Mouse (Mus musculus) right cerebral cortex, postnatal 10 days (tissue): Measurements from ENCODE around the gene Adcy4.

Source experiments
- DNase-seq, 2 experiments: peaks; one replicate each; pipeline ENCODE4 v3.0.0; 2021; ENCODE audit warnings: low spot score in 2 of 2

Gene Adcy4

DNA sequence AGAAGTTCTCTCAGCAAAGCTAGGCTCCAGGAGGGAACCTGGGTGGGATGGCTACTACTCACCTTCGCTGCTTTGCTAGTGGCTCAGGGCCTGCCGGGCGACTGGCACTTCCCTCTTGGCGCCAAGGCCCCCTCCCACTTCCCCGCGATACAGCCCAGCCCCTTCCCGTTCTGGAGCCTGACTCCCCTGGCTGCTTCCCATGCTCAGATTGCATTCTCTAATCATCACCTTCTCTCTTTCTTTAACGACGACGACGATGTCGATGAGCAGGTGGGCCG lies at the start of gene Adcy4:
Gene Adcy4, minus strand, starts transcription at position 138 of the 278 bp plus-strand sequence.
- DNase-seq: peak in 1 of 2 experiments; percentile 15

DNA sequence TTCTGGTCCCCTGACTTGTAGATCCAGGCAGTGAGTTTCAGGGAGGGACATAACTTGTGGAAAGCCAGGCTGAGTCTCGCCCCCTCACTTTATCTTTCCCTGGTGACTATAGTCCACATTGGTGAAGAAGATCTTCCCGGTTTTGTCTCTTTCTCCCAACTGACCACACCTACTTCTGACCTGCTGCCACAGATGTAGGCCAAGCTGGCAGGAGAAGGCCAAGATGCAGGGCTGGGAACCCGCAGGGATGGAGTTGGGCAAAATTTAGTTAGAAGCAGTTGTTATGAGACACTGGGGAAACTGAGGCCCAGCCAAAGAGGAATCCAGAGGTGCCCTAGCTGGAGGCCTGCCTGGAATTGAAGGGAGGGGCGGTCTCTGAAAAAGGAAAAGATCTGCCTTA lies 49.2 kb upstream of the Adcy4 start:
- DNase-seq: no peak

GRCm38 (mm10) chr14:55830331-55830730 lies 46.4 kb upstream of the Adcy4 start:
- peak in 1 of 2 experiments; percentile 14 for DNase-seq

DNA sequence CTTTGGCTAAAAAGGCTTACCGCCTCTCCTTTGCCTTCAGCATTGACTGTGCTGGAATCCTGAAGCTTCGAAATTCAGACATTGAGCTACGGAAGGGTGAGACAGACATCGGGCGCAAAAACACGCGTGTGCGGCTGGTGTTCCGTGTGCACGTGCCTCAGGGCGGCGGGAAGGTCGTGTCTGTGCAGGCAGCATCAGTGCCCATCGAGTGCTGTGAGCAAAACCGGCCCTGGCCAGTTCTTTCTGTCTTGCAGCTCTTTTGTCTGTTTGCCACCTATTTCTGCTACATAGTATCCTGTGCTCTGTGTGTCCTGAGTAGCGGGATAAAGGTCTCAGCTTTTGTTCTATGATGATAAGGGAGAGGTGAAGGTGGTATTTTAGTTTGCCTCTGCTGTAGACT lies 46.0 kb upstream of the Adcy4 start:
- peak in 1 of 2 experiments; percentile 14 for DNase-seq

GRCm38 (mm10) chr14:55828716-55829263 lies 44.9 kb upstream of the Adcy4 start:
- no peak for DNase-seq

GRCm38 (mm10) chr14:55826551-55827340 lies 42.9 kb upstream of the Adcy4 start:
- no peak for DNase-seq

DNA sequence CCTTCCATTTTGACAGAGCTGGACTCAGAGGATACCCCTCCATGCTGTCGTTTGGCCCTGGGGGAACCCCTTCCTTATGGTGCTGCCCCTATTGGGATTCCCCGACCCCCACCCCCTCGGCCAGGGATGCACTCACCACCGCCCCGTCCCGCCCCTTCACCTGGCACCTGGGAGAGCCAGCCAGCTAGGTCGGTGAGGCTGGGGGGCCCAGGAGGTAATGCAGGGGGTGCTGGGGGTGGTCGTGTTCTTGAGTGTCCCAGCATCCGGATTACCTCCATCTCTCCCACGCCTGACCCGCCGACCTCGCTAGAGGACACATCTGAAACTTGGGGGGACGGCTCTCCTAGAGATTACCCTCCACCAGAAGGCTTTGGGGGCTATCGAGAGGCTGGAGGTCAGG lies 42.2 kb upstream of the Adcy4 start:
- DNase-seq: no peak

DNA sequence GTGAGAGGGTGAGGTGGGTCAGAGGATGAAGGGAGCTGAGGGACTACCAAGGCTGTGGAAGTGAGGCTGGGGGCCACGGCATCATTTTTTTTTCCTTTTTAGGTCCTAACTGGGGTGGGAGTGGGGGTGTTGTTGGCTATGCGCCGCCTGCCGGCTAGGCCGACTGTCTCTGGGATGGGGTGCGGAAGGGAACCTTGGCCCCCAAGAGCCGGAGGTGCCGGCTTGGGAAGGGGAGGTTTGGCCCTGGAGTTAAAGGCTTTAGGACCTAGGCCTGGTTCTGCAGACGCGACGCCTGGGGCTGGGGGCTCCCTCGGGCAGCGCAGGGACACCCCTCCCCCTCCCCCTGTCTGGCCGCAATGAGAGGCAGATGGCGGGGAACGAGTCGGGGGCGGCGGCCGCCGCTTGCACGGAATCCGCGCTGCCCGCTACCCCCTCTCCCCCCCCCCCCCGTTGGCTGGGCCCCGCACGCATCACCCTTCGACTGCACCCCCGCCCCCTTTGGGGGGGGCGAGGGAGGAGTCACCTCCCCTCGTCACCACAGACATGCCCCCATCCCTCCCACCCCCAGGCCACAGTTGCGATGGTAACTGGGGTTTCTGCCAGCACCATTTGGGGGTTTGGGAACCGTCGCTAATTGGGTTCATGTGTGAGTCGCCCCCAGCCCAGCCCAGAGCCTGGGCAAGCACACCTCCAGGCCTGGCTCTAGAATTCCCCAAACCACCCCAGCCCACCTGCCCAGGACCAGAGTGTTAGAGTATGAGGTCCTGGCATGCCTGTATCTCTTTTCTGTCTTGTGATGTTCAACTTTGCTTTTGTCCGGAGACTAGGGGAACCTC lies 41.5 kb upstream of the Adcy4 start:
- DNase-seq: peak; percentile 38 to 49

DNA sequence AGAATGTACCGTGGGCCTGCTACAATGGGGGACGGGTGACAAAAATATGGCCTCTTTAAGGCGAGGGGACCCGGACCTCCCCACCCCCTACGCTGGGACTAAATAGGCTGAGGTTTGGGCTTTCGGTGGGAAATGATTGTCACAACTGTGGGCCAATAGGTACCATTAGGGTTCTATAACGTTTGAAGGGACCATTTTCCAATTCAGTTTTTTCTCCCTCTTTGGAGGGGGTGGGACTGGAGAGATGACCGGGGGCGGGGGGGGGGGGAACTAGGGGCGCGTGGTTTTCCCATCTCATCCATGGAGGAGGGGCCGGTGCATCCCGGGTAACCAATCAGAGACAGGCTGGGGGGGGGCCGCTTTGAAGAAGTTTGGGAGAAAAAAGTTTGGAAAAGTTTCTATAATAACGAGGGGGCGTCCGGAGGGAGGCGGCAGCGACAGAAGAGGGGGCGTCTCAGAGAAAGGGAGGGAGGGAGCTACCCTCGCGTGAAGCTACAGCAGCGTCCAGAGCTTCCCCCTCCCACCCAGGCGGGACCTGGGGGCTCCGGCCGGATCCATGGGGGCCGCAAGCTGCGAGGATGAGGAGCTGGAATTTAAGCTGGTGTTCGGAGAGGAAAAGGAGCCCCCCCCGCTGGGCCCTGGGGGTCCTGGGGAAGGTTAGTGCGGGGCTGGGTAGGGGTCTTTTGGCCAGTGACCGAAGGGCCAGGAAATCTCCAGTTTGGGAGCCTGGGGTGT lies 40.8 kb upstream of the Adcy4 start:
- DNase-seq: peak in 1 of 2 experiments; percentile 25

DNA sequence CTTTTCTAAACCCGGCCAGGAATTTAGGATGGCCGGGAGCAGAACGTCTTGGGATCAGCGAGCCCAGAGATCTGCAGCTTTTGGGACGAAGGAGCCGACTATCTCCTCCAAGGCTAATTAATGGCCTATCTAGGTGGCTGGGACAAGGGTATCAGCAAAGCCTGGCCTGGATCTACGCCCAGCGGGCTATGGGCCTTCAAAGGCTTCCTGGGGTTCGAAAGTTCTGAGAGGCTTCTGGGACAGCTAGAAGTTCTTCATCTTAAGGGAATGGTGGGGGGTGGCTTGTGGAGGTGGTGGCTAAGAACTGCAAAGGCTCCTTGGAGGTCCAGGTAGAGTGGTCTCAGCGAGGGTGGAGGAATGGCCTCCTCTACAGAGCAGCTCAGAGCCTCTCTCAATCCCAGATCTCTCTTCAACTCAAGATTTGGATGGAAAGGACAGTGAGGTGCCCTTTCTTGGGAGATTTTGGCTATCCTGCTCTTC lies 40.1 kb upstream of the Adcy4 start:
- DNase-seq: peak in 1 of 2 experiments; percentile 28

DNA sequence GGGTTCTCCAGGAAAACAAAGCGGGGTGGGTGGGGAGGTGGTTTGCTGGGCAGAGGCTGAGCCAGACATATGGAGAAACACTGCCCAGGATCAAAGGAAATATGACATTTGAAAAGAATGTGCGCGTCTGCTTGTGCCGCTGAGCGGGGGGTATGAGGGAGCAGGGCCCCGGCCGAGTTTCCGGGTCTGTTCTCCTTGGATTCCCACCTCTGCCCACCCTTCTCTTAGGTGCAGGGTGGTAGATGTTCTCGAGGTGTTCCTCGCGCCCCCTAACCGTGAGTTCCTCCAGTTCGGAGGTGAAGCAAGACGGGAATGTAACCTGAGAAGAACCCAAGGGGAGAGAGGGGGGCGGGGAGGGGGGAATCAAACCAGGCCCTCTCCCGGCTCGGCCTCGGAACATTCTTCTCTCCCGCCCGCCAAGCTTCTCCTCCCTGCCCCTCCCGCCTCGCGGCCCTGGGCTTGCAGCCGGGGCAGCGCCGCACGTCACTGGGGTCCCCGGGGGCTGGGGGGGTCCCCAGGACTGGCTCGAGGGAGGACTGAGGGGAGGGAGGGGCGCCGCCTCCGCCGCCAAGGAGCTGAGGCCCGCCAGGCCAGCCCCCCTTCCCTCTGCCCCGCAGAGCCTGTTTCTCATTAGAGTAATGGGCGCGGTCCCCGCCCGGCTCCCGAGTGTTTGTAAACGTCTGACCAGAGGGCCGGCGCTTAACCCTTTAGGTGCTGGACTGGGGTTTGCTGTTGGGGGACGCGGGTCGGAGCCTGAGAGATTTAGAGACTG lies 39.3 kb upstream of the Adcy4 start, which contains the start of gene Nfatc4:
Gene Nfatc4, plus strand, starts transcription at position 154 of the 772 bp plus-strand sequence.
- DNase-seq: peak; percentile 65 to 70

DNA sequence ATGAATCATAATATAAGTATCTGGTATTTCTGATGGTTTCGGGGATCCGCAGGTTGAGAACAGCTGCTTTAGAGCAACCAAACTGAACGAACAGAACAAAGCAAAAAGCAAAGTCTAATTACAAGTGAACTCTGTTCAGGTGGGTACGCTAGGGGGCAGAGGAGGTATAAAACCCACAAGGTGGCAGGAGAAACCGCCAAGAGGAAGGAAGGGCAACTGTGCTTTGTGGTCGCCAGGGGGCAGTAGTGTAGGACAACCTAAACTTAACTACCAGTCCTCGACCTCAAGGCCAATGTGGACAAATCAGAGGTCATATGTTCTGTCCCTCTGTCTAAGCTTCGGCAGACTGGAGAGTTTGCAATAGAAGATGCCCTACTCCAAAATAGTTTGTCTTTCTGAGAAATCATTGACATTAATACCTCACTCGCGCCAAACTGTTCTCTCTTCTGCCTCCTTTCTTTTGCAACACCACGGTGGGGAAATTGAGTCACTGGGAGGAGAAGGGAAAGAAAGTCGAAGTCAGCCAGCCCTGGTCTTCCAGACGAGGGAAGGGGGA lies 38.6 kb upstream of the Adcy4 start:
- peak; percentile 64 to 69 for DNase-seq

DNA sequence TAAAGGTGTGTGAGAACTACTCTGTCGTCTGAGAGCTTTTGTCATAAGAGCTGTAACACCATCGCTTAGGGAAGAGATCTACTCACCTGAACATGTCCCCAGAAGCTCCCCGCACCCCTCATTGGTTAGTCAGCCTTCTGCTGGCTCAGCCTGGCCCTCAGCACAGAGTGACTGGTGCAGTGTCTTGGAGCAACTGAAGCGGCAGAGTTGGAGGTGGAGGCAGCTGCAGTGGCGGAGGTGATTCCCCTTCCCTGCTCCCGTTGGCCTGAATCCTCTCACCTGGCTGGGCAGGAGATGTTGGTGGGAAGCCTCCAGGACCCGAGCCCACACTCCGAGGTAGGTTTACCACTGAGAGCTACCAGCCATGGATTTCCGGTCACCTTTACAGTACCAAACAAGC lies 36.7 kb upstream of the Adcy4 start:
- peak in 1 of 2 experiments; percentile 11 for DNase-seq

DNA sequence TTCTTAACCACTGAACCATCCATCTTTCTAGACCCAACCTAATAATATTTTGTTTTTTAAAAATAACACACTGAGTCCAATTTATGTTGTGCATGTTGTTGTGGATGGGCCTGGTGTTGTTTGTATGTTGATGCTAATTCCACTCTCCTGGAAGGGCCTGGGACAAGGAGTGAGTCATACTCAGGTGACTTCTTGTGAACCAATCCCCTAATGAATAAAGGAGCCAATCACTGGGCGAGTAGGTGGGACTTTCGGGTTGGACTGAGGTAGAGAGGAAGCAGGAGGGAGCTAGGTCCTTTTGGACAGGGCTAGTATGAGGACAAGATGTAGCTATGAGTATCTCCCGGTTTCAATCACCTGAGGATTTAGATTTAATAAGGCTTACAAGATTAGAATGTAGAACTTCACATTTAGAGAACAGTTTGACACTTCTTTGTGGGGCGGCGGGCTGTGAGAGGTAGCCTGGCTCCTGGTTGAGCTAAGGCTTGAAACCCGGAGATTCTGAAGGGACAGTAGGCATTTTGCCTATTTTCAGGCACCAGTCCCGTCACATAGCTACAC lies 36.0 kb upstream of the Adcy4 start:
- DNase-seq: peak in 1 of 2 experiments; percentile 13

GRCm38 (mm10) chr14:55815310-55815751 lies 31.4 kb upstream of the Adcy4 start:
- peak; percentile 36 to 52 for DNase-seq

- DNase-seq: peak; percentile 80 to 88
Measured at GRCm38 (mm10) chr14:55814885-55815284, 31.0 kb upstream of the Adcy4 start.

- DNase-seq: peak in 1 of 2 experiments; percentile 7
Measured at GRCm38 (mm10) chr14:55795380-55796163, 11.7 kb upstream of the Adcy4 start.

DNA sequence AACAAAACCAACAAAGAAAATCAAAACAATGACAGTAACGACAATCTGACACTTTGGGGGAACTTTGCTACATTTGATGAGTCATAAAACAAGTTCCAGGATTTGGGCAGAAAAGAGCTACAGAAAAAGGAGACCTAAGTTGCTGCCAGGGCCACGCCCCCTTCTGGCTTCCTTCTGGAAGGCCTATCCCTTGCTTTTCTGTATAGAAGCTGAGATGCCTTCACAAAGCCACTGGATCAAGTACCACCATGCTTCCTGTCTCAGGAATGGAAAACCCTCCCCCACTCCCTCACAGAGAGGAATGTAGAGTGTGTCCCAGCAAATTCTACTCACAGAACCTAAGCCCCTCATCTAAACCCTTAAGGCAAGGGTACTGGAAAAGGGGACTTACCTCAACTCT lies 10.1 kb upstream of the Adcy4 start:
- DNase-seq: peak in 1 of 2 experiments; percentile 18

- DNase-seq: no peak
Measured at GRCm38 (mm10) chr14:55793461-55793860, 9.6 kb upstream of the Adcy4 start.
